Mouse (Mus musculus) forebrain, embryonic 14.5 days (tissue): ENCODE data around the gene Rps6kb1. TPM values are rescaled to one million over a fixed set of nuclear protein-coding genes. Genes with fewer than 3 reads are reported as not detected.

ENCODE experiments used
- ATAC-seq: fragments of 200-750 bp; cut with Nextera tagmentation; 2 replicates; pipeline ENCODE4 v1.8.0; 2017; ENCODE audit warnings: mild to moderate bottlenecking, moderate library complexity
- DNase-seq: peaks from one replicate; pipeline ENCODE4 v3.0.0-alpha.2; 2015; ENCODE audit warnings: low spot score
- H3K27ac ChIP-seq: fragments of 300-500 bp; sonication (generic); 2 replicates; pipeline ENCODE4 v1.5.1; 2014; ENCODE audit warnings: low read depth, mild to moderate bottlenecking, control low read depth, low read length, moderate library complexity
- H3K27me3 ChIP-seq: fragments of 300-500 bp; sonication (generic); replicated peaks from 2 replicates; pipeline ENCODE4 v1.6.1; 2014; ENCODE audit warnings: low read length, control low read depth, mixed read lengths; ENCODE audit not compliant: control insufficient read depth, insufficient read depth
- H3K36me3 ChIP-seq: fragments of 300-500 bp; sonication (generic); 2 replicates; pipeline ENCODE4 v1.6.1; 2014; ENCODE audit warnings: low read length, control low read depth; ENCODE audit not compliant: control insufficient read depth, insufficient read depth
- H3K4me1 ChIP-seq: fragments of 300-500 bp; sonication (generic); 2 replicates; pipeline ENCODE4 v1.6.1; 2014; ENCODE audit warnings: antibody characterized with exemption, low read length, control low read depth; ENCODE audit not compliant: control insufficient read depth, insufficient read depth
- H3K4me2 ChIP-seq: fragments of 300-500 bp; sonication (generic); 2 replicates; pipeline ENCODE4 v1.6.1; 2014; ENCODE audit warnings: mild to moderate bottlenecking, control low read depth, low read length
- H3K4me3 ChIP-seq: fragments of 300-500 bp; sonication (generic); 2 replicates; pipeline ENCODE4 v1.5.1; 2014; ENCODE audit warnings: low read depth, low read length, control low read depth
- H3K9ac ChIP-seq: fragments of 300-500 bp; sonication (generic); 2 replicates; pipeline ENCODE4 v1.6.1; 2014; ENCODE audit warnings: mild to moderate bottlenecking, low read length, control low read depth, moderate library complexity
- H3K9me3 ChIP-seq: fragments of 300-500 bp; sonication (generic); replicated peaks from 2 replicates; pipeline ENCODE4 v1.6.1; 2016; ENCODE audit warnings: low read length, control low read depth, mixed read lengths; ENCODE audit not compliant: control insufficient read depth
- WGBS: fragments of 180-500 bp; shearing (Covaris S2); extraction: QIAGEN DNeasy Blood & Tissue Kit; methylation state at CpG from one replicate; pipeline ENCODE4 v1.1.7; 2014; 5-methylcytosine and 5-hydroxymethylcytosine counted together
- polyA plus RNA-seq: library from polyadenylated mRNA; unstranded; fragments of >200 nt; fragmentation: Nextera tagmentation; extraction: Ambion mirVana; gene quantifications from 2 replicates; pipeline ENCODE4 v1.2.1, GENCODE M21; 2014

Gene Rps6kb1
- polyA plus RNA-seq, 1 experiment from 2014 or later: 41.8 TPM

DNA sequence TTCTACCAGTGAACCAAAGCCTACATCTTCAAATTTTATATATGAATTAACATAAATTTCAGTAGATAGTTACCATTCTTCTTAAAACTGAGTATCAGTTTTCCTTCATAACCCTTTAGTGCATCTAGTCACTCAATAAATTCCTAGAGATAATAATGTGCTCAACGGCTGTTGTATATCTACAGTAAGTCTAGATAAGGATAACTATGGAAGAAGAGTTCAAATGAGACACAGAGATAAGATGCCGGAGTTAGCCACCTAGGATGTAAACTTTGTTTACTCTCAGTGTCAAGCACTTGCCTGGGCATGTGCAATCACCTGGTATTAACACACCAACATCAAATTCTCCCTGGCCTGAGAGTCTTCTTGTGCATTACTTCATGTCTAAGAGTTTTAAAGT, 37.3 kb downstream of the Rps6kb1 start:
- H3K4me1 ChIP-seq: no peaks in the 10 kb centered on the region
- no peak for ATAC-seq
- no peak overlapping the region for H3K4me3 ChIP-seq
- H3K4me2 ChIP-seq: no peak overlapping the region
- no peak for DNase-seq
- H3K27me3 ChIP-seq: no peaks in the 10 kb centered on the region
- 95% methylated on average over 2 of the region's 2 CpGs for WGBS
- H3K9ac ChIP-seq: no peak overlapping the region
- peaks cover 85% of the 10 kb centered on the region for H3K36me3 ChIP-seq
- no peak overlapping the region for H3K27ac ChIP-seq
- no peaks in the 10 kb centered on the region for H3K9me3 ChIP-seq

DNA sequence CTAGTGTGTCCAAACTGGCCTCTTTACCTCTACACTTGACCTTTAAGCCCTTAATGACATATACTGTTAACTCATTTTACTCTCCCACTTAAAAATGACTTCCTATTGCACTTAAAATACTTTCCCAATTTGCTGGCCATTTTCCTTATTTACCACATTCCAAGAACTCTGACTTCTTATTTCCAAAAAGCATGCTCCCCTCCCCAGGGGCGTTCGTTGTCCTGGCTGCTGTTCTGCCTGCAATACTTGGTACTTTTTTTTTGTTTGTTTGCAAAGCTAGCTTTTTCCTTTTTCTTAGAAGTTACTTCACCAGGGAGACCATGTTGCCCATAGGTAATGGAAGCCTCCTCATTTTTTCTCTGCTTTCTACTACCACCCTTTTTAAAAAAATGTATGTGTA, 41.5 kb downstream of the Rps6kb1 start:
- 93% methylated on average over 2 of the region's 2 CpGs for WGBS
- peaks cover 51% of the 10 kb centered on the region for H3K36me3 ChIP-seq

DNA sequence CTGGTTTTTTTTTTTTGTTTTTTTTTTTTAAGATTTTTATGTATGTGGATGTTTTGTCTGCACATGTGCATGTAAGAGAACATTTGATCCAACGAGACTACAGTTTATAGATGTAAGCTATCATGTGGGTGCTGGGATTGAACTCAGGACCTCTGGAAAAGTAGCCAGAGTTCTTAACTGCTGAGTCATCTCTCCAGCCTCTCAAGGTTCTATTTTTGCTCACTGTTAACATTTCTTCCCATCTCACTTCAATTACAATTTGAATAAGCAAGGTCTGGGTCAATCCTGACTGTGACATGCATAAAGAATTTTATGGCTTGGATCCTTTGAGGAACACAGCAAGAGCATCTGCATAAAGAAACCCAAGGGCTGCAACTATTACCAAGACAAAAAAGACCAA, 43.8 kb downstream of the Rps6kb1 start:
- Histone ChIP-seq H3K27ac (no peak overlapping the region), H3K27me3 (no peaks in the 10 kb centered on the region), H3K36me3 (peaks cover 46% of the 10 kb centered on the region), H3K9ac (no peak overlapping the region), H3K9me3 (no peaks in the 10 kb centered on the region), H3K4me3 (no peak overlapping the region), H3K4me2 (no peak overlapping the region), H3K4me1 (no peaks in the 10 kb centered on the region)
- WGBS: 85% methylated on average over 1 of the region's 1 CpGs
- ATAC-seq: no peak
- no peak for DNase-seq

More for the DNA sequence above, 41.5 kb downstream of the Rps6kb1 start:
- H3K4me2 ChIP-seq: no peak overlapping the region
- DNase-seq (no peak), ATAC-seq (no peak)
- no peak overlapping the region for H3K9ac ChIP-seq
- H3K27me3 ChIP-seq: no peaks in the 10 kb centered on the region
- H3K9me3 ChIP-seq: no peaks in the 10 kb centered on the region
- H3K4me3 ChIP-seq: no peak overlapping the region
- no peaks in the 10 kb centered on the region for H3K4me1 ChIP-seq
- no peak overlapping the region for H3K27ac ChIP-seq

DNA sequence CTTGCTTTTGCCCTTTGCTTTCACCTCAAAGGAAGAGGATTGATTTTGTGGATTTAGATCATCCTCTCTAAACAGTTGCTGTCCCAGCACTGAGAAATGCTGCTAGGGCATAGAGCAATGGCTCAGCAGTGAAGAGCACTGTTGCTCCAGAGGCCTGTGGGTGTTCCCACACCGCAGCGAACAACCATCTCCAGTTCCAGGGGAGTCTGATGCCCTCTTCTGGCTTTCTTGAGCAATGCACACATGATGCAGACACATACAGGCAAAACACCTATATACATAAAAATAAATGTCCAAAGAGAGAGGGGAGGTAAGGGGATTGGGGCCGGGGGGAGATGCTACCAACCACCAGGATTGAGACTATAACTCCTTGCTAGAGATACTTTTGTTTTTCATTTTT, 46.7 kb downstream of the Rps6kb1 start:
- Histone ChIP-seq H3K4me1 (no peaks in the 10 kb centered on the region), H3K9me3 (no peaks in the 10 kb centered on the region), H3K36me3 (peaks cover 32% of the 10 kb centered on the region), H3K27me3 (no peaks in the 10 kb centered on the region), H3K27ac (no peak overlapping the region), H3K4me3 (no peak overlapping the region), H3K9ac (no peak overlapping the region), H3K4me2 (no peak overlapping the region)
- 73% methylated on average over 3 of the region's 3 CpGs for WGBS
- ATAC-seq (no peak), DNase-seq (no peak)

DNA sequence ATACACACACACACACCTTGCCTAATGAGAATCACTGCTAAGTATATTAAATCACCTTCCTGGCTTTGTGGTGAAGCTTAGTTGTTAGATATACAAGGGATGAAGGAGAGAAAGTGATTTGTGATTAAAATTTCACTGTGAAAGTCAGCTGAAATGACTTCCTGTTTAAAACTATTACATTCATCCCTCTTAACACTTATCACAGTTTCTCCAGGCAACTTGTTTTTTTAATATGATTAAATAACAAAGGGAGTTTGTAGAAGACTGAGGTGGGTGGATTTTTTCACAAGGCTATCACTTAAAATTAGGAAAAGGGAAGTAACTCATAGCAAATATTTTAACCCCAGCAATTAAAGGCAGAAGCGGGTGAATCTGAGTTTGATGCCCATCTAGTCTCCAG, 47.2 kb downstream of the Rps6kb1 start:
- 90% methylated on average over 1 of the region's 1 CpGs for WGBS
- Histone ChIP-seq H3K27ac (no peak overlapping the region), H3K27me3 (no peaks in the 10 kb centered on the region), H3K9me3 (no peaks in the 10 kb centered on the region), H3K4me2 (no peak overlapping the region), H3K4me3 (no peak overlapping the region), H3K36me3 (peaks cover 29% of the 10 kb centered on the region), H3K4me1 (no peaks in the 10 kb centered on the region), H3K9ac (no peak overlapping the region)
- no peak for DNase-seq
- no peak for ATAC-seq

DNA sequence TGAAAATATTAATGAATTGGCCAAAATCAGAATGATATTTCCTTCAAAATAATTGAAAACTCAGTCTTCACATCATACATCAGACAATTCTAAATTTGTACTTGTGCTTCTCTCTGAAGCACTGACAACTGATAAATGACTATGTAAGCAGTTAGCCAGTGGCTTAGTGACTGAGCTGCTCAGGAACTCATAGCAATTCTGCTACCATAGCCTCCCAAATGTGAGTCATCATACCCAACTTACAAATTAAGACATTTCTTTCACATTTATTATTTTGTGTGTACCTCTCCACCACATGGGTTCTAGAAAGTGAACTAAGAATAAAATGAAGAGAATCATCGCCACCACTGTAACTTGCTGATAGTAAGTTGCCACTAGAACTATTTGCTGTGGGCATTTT, 53.8 kb downstream of the Rps6kb1 start:
- Histone ChIP-seq H3K9me3 (no peaks in the 10 kb centered on the region), H3K9ac (no peak overlapping the region), H3K4me3 (no peak overlapping the region), H3K36me3 (peaks cover 24% of the 10 kb centered on the region; the same call in 1 of the 2 replicates), H3K27ac (no peak overlapping the region), H3K27me3 (no peaks in the 10 kb centered on the region), H3K4me1 (peaks cover 4% of the 10 kb centered on the region), H3K4me2 (no peak overlapping the region)
- DNase-seq: no peak
- ATAC-seq: no peak
- 97% methylated on average over 1 of the region's 1 CpGs for WGBS

DNA sequence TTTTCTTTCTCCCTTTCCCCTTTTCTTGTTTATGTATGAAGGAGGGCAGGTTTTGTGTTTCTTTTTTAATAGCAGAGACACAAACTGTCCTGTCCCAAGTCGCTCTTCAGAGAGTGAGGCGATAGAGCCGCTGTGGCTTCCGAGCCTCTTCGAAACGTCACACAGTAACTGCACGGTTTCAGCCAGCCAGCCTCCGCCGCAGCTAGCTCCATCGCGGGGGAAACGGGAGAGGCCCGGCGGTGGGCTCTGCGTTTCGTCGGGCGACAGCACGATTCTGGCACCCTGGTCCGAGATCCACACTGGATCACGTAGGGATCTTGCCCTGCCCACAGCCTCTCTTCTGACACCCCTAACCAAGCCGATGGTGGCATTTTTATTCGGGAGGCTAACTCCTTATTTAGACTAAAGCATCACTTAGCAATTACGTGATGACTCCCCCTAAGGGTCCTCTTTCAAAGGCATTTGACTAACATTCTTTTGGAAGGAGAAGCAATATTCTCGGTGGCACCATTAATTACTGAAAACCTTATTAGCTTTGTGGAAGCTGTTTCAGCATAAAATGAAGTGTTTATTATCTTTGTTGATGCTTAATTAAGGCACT, 59.6 kb downstream of the Rps6kb1 start:
- Histone ChIP-seq H3K27me3 (no peaks in the 10 kb centered on the region), H3K4me3 (peak overlapping the region; percentile 69), H3K27ac (peak overlapping the region; percentile 52; the same call in 1 of the 2 replicates), H3K4me1 (peaks cover 8% of the 10 kb centered on the region), H3K36me3 (peaks cover 7% of the 10 kb centered on the region; the same call in 1 of the 2 replicates), H3K9me3 (no peaks in the 10 kb centered on the region), H3K9ac (peak overlapping the region; percentile 77), H3K4me2 (peak overlapping the region; percentile 73)
- 0% methylated on average over 25 of the region's 25 CpGs for WGBS
- ATAC-seq (peak; percentile 66), DNase-seq (peak; percentile 67)

DNA sequence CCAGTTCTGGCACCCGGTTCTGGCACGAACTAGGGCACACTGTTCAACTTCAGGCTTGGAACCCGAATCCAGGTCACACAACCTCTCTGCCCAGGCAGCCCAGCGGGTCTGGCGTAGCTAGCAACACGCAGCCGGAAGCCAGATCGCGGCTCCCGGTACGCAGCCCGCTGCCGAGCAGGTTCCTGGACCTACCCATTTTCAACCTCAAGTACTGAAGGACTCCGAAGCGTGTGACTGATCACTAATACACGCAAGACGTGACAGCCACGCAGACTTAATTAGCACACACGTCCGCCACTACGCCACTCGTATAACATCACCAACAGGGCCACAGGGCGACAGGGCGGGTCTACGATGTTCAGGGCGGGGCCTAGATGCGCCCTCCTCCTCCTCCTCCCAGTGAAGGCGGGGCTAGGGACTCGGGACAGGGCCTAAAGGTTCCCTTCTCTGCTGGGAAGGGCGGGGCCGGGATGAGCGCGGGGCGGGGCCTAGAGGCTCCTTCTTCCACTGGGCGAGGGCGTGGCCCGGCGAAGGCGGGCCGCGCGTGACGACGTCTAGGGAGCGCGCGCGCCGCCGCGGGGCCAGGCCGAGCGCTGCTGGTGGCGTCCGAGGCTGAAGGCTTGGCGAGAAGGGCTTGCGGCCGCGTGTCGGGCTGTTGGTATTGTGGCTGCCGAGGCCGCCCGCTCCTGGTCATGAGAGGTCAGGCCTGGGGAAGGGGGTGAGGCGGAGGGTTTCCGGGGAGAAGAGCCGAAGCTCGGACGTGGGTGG, 60.3 kb downstream of the Rps6kb1 start, which contains the start of gene Rnft1:
Gene Rnft1 (plus strand): TSS at position 557 of the 768 bp plus-strand sequence.
- peak within 1 kb of the TSS; percentile 73 for H3K4me2 ChIP-seq
- H3K27me3 ChIP-seq: no peaks in the 10 kb centered on the region
- ATAC-seq (peak; percentile 98), DNase-seq (peak; percentile 98)
- peak within 1 kb of the TSS; percentile 69 for H3K4me3 ChIP-seq
- under 1% methylated on average over 68 of the region's 68 CpGs for WGBS
- 0 out of 2 replicates have a peak, but pooled peaks cover under 1% of the 10 kb centered on the region for H3K36me3 ChIP-seq
- H3K27ac ChIP-seq: peak within 1 kb of the TSS; percentile 52; the same call in 1 of the 2 replicates
- peak within 1 kb of the TSS; percentile 77 for H3K9ac ChIP-seq
- H3K4me1 ChIP-seq: peaks cover 8% of the 10 kb centered on the region
- no peaks in the 10 kb centered on the region for H3K9me3 ChIP-seq

DNA sequence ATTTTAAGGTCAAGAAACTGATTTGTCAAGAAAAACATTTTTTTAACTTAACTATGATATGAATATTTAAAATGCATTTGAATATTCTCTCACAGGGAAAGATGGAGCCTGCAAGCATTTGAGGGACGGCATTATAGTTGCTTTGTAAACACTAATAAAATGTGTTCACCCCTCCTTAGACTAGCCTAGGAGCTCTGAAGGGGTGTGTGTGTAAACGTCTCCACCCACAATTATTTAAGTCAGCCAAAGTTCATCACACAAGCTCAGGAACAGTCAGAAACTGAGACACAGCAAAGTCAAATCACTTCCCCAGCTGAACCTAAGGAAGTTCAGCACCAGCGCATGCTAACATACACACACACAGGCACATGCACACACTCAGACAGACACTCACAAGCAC, 71.0 kb downstream of the Rps6kb1 start:
- H3K27ac ChIP-seq: no peak overlapping the region
- no peak for ATAC-seq

More for the DNA sequence above, 71.0 kb downstream of the Rps6kb1 start:
- no peak overlapping the region for H3K4me3 ChIP-seq
- no peaks in the 10 kb centered on the region for H3K36me3 ChIP-seq
- H3K9me3 ChIP-seq: no peaks in the 10 kb centered on the region
- no peak for DNase-seq
- H3K4me2 ChIP-seq: no peak overlapping the region
- H3K9ac ChIP-seq: no peak overlapping the region
- H3K27me3 ChIP-seq: no peaks in the 10 kb centered on the region
- 66% methylated on average over 3 of the region's 3 CpGs for WGBS
- H3K4me1 ChIP-seq: no peaks in the 10 kb centered on the region
